Mouse (Mus musculus) CD4-positive naive resting alpha-beta T cell, adult 57 days (primary cell): ENCODE data around the gene Hip1r. TPM values are rescaled to one million over a fixed set of nuclear protein-coding genes. Genes with fewer than 3 reads are reported as not detected.

Source experiments
- total RNA-seq: library from RNA; stranded (reverse); gene quantifications from one replicate; pipeline ENCODE4 v1.2.4, GENCODE M21; 2023

Gene Hip1r
- 36.3 TPM for total RNA-seq

GRCm38 (mm10) chr5:123973299-123974178 lies at the start of gene Hip1r:
Gene Hip1r (plus strand): TSS chr5:123973628.

GRCm38 (mm10) chr5:123927118-123927517 lies 46.3 kb upstream of the Hip1r start, which contains the start of gene Gm43518:
Gene Gm43518 (plus strand): TSS chr5:123927418.

GRCm38 (mm10) chr5:123930508-123930989 lies 42.9 kb upstream of the Hip1r start, which contains the start of gene Ccdc62:
Gene Ccdc62 (plus strand): TSS chr5:123930679.

GRCm38 (mm10) chr5:124032001-124032508 lies 58.6 kb downstream of the Hip1r start, which contains the start of gene Vps37b:
Gene Vps37b (minus strand): TSS chr5:124032270.

Other genes starting within 250 kb of the Hip1r start
- 247 TPM for gene Rsrc2, start 224.2 kb upstream of the Hip1r start, total RNA-seq
- gene Kntc1, start 223.9 kb upstream of the Hip1r start, total RNA-seq: 1.1 TPM
- 1.5 TPM for gene Hcar2, start 108.1 kb upstream of the Hip1r start, total RNA-seq
- gene Hcar1, start 93.6 kb upstream of the Hip1r start, total RNA-seq: 0.33 TPM
- gene Denr, start 66.5 kb upstream of the Hip1r start, total RNA-seq: 33.8 TPM
- 3.3 TPM for gene Gm43518, start 46.2 kb upstream of the Hip1r start, total RNA-seq
- 2.2 TPM for gene Ccdc62, start 42.9 kb upstream of the Hip1r start, total RNA-seq
- gene Vps37b, start 58.6 kb downstream of the Hip1r start, total RNA-seq: 890 TPM
- gene Abcb9, start 122.2 kb downstream of the Hip1r start, total RNA-seq: 21.5 TPM
- gene Ogfod2, start 138.7 kb downstream of the Hip1r start, total RNA-seq: 20.0 TPM
- 41.2 TPM for gene Arl6ip4, start 142.5 kb downstream of the Hip1r start, total RNA-seq